Mouse (Mus musculus) adrenal gland, adult 2 months (tissue): ENCODE results near the gene Asic3. TPM values are rescaled to one million over a fixed set of nuclear protein-coding genes. Genes with fewer than 3 reads are reported as not detected.

Experiments used
- DNase-seq: peaks from one replicate; pipeline ENCODE4 v3.0.0; 2021
- long read RNA-seq: library from polyadenylated mRNA; stranded (forward); transcript quantifications from one replicate; pipeline ENCODE4 v2.0.0, GENCODE M21; 2021
- polyA plus RNA-seq: library from polyadenylated mRNA; depleted of rRNA; stranded (reverse); fragments of >200 nt; gene quantifications from 2 replicates; pipeline ENCODE4 v1.2.3, GENCODE M21; 2012; rRNA removed
- total RNA-seq, 2 experiments: library from RNA; stranded (reverse); gene quantifications; 2 replicates each; pipeline ENCODE4 v1.2.3; 2021

The Asic3 gene
- under 1 TPM in 1 of 2 experiments, not detected in 1; 0.48 TPM for total RNA-seq
- 0.74 and 1.2 TPM in 2 replicates for polyA plus RNA-seq
- long read RNA-seq, result 0 reads

DNA sequence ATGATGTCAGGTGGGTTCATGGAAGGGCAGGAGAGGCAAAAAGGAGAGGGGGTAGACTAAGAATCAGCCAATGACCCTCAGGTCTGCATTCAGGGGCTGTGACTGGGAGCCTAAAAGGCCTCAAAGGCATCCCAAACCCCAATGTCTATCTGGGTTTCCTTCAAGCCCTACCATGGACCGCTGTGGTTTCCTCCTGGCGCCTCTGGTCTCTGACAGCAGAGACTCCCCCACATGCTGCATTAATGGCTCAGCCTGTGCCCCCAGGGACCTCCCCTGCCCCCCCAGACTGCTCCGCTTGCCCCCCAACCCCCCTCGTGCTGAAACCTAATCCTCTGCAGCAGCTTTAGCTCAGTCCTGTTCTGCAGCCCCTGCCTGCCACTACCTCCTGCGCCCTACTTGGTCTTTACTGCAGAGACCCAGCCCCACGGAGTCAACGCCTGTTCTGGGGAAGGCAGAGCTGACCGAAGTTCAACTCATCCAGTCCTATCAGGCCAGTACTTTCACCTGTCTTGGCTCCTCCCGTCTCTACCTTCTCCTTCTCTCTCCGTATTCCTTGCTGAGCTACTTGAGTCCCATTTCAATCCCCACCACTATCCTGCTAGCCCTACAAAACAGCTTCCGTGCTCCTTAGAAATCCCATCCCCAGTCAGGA is at the start of gene Asic3:
Gene Asic3, plus strand, starts transcription at position 351 of the 652 bp plus-strand sequence.
- no peak for DNase-seq

DNA sequence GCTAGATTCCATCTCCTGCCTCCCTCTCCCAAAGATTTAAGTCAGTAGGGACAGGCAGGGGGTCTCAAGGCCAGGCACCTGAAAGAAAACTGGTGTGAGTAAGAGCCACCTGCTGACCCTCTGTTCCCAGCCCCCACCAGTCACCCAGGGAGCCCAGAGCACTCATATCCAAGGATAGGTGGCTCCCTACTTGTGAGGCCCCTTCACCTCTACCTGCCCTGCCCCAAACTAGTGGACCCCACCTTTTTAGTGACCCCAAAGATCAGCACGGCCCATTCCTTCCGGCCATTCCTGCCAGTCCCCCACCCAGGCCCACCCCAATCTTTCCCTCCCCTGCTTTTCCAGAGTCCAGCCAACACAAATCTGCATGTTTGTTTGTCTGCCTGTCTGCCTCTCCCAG is 49.7 kb upstream of the Asic3 start:
- DNase-seq, result no peak

DNA sequence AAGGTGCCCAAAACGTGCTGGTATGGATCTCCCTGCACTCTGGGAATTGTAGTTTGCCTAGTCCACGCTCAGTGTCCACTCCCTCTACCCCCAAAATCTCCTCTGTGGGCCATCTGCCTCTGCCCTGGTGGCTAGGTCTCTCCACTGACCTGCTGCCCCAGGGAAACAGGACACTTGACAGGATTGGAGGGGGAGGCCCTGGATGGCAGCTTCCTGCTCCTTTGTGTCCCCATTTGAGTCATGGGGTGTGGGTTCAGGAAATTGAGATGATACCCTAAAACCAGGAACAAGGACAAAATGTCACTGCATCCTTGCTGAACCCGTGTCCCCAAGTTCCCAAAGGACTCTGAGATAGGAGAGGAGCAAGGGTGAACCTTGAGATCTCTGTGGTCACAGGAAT is 49.1 kb upstream of the Asic3 start:
- DNase-seq, result no peak

DNA sequence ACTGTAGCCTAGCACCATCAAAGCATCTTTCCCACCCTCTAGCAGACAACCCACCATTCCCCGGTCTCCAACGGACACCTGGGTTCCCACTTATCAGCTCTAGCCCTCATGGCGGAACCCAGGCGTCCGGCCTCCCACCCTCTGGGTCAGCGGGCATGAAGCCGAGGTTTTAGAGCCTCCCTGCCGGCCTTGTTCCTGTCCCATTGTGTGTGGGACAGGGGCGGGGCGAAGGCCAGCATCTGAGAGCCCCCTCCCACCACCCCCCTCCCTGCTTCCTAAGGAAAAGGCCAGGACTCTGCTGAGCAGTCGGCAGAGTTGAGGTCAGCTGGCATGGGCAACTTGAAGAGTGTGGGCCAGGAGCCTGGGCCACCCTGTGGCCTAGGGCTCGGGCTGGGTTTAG is 48.7 kb upstream of the Asic3 start, which contains the start of gene Nos3:
Gene Nos3, plus strand, starts transcription at position 303 of the 400 bp plus-strand sequence.
- DNase-seq, result peak; percentile 53

DNA sequence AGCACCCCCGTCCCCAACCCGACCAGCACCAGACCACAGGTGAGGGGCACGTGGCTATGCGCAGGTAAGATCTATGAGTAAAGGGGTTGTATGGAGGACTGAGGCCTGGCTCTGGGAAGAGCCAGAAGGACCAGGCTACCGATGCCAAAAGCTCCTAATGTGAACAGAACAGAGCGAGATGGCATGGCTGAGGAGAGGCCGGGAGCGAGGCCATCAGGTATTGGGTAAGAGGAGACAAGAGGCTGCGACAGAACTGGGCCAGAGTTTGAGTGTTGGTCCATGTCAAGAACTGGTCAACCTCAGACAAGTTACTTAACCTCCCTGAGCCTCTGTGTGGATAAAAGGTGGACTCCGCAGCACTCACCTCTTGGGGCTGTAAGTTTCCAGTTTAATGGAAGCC is 48.2 kb upstream of the Asic3 start:
- DNase-seq, result peak; percentile 54

DNA sequence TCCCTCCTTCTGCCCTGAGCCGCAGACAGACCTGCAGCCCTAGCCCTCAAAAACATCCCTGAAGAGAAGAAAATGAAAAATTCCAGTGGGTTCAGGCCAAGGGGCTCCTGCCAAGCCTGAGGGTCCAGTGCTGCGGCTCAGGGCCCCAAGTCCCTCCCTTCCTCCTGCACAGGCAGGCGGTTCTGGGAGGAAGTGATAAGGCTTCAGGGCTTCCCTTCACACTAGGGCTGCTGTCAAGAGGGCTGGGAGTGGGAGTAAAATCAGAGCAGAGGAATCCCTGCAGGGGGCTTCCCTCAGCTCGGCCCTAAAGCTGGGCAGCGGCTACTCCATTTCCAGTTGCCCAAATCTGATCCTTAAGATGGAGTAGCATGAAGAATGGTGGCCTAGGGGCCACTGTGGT is 47.7 kb upstream of the Asic3 start:
- DNase-seq, result no peak

DNA sequence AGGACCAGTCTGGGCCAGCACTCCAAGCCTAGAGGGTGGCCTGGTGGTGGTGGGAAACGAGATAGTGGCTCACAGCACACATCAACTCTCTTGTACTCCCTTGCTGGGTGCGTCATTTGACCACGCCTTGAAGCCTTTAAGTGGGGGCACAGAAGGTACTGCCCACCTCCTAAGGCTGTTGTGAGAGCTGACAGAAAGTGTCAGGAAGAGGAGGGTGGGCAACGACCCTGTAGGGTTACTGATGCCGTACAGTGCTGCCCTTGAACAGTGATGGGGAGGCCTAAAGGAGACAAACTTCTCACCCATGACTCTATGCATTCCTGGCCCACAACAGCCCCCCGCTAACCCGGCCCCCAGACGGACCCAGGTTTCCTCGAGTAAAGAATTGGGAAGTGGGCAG is 46.8 kb upstream of the Asic3 start:
- DNase-seq, result no peak

DNA sequence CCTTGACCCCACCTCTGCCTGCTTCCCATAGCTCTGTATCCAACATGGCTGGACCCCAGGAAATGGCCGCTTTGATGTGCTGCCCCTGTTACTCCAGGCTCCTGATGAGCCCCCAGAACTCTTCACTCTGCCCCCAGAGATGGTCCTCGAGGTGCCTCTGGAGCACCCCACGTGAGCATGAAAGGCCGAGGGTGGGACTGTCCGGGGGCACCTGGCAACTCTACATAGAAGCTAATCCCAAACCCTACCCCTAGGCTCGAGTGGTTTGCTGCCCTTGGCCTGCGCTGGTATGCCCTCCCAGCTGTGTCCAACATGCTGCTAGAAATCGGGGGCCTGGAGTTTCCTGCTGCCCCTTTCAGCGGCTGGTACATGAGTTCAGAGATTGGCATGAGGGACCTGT is 43.4 kb upstream of the Asic3 start:
- DNase-seq, result no peak

DNA sequence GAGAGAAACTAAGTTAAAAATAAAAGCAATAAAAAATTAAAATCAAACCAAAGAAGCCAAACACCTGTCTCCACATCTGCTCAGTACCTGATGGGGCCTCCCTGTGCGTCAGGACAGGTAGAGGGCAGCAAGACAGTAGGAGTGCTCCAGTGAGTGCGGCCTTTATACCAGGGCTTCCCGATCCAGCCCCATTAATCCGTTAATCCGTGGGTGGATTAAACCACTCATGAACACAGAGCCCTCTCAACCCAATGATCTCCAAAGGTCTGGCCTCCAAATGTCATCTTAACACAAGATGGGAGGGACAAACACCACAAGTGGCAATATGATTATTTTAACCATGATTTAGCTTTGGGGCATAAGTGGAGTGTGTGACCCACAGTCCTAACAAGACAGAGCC is 39.4 kb upstream of the Asic3 start:
- DNase-seq, result no peak

DNA sequence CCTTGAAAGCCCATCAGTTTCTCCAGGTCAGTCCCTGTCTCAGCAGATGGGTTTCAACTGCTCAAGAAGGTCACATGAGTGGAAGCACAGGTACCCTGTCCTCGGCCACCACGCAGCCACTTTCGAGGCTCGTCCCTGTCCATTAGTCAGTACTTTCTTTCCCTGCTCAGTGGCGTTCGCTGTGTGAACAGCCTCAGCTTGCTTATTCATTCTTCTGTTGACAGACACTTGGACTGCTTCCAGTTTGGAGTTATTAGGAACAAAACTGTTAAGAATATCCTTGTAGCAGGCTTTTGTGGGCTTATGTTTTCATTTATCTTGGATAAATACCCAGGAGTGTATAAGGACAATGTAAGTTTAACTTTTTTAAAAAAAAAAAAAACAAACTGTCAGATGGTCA is 39.0 kb upstream of the Asic3 start:
- DNase-seq, result no peak

DNA sequence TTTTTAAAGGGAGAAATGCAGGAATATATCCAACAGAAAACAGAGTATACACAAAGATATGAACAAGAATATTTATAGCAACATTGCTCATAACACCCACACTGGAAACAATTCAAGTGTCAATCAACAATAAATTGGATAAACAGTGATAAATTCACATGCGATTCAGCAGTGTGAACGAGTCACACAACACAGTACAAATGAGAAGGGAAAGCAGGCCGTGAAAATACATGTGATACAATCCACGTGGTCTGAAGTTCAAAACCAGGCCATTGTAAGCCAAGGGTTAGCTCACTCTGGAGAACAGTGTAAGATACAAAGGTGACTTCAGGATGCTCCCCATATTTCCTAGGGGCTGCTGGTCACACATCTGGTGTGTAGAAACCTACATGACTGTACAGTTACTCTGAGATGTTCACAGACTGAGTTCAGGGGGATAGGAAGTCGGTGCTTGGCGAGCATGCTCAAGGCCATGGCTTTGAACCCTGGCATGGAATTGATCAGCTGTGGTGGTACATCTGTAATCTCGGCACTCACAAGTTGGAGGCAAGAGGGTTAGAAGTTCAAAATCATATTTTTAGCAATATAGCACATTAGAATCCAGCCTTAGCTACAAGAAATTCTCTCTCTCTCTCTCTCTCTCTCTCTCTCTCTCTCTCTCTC is 38.4 kb upstream of the Asic3 start:
- DNase-seq, result no peak

DNA sequence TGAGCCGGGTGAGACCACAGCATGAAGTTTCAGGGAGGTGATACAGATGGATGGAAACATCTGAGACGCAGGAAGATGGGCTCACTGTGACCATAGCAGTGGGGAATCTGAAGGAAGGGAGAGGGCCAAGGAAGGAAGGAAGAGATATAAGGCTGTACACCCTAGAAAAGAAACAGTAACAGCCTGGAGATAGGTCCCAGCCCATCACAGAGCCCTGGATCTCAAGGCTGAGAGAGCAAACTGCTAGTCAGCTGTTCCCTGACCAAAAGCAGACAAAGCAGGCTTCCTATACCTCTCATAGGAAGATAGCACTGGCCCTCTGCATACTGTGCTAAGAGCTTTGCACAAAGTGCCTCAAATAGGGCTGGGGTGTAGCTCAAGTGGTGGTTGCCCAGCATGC is 34.5 kb upstream of the Asic3 start:
- no peak for DNase-seq

DNA sequence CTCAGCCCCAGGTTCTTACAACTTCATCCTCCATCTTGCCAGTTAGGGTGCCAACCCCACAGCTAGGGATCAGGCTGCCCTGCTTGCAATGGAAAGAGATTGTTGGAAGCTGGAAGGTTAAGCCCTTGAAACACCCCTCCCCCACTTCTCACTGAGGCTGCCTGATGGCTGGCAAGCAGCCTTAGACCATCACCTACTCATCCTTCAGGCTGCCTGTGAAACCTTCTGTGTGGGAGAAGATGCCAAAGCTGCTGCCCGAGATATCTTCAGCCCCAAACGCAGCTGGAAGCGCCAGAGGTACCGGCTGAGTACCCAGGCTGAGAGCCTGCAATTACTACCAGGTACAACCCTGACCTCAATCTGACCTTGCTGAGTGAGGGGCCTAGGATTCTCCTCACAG is 33.7 kb upstream of the Asic3 start:
- no peak for DNase-seq

DNA sequence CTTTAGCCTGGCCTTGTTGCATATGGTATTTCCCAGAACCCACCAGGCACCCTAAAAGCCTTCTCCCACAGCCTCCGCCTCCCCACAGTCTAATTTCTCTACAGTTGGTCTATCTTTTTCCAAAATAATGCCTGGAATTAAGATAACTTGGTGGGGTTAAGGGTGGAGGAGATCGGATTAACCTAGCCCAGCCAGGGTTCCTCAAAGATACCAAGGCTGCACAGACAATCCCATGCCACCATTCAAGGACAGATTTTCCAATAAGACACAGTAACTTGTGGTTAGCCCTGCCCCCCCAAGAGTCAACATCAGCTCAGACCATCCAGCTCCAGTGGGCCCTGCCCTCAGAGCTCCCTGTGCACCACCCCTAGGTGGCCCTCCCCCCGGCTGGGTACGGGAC is 32.7 kb upstream of the Asic3 start:
- DNase-seq, result no peak

DNA sequence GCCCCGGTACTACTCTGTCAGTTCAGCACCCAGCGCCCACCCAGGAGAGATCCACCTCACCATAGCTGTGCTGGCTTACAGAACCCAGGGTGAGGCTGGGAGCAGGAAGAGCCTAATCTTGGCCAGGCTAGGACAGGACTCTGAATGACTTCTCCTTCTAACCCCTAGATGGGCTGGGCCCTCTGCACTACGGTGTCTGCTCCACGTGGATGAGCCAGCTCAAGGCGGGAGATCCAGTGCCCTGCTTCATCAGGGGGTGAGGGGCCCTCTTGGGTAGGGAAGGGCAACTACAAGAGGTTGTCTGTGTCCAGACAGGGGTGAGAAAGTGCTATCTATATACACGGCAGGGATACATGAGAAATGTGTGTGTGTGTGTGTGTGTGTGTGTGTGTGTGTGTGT is 31.7 kb upstream of the Asic3 start:
- no peak for DNase-seq

DNA sequence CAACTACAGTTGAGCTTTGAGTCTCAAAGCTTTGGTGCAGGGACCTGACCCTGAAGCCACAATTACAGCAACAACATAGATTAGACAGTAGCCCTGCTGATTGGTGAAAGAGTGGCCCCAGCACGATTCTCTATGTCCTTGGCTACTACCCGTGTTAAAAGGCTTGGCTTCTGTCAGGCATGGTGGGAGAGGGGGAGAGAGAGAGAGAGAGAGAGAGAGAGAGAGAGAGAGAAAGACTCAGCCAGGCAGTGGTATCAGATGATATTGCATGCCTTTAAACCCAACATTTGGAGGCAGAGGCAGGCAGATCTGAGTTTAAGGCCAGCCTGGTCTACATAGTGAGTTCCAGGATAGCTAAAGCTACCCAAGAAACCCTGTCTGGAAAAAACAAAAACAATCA is 31.2 kb upstream of the Asic3 start:
- no peak for DNase-seq

DNA sequence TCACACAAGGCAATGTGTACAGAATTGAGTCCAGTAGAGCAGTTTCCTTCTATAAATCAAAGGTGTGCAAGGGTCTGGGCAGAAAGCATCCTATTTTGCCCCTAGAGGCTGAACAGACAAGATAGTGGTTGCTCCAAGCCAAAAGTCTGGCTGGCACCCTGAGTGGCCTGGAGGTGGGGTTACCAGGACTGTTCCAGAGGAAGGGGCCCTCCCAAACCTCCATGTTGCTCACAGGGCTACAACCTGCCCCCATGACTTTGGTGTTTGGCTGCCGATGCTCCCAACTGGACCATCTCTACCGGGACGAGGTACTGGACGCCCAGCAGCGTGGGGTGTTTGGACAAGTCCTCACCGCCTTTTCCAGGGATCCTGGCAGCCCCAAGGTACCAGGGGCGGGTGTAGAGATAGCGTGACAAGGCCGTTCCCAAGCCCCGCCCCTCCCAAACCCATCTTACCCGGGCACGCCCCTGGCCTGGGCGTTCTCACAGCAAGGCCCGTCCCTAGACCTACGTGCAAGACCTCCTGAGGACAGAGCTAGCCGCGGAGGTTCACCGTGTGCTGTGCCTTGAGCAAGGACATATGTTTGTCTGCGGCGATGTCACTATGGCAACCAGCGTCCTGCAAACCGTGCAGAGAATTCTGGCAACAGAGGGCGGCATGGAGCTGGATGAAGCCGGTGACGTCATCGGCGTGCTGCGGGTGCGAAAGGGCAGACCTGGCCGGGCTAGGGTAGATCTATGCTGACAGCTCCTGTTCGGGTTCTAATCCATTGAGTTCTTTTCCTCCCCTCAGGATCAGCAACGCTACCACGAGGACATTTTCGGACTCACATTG is 29.9 kb upstream of the Asic3 start:
- peak; percentile 94 for DNase-seq

DNA sequence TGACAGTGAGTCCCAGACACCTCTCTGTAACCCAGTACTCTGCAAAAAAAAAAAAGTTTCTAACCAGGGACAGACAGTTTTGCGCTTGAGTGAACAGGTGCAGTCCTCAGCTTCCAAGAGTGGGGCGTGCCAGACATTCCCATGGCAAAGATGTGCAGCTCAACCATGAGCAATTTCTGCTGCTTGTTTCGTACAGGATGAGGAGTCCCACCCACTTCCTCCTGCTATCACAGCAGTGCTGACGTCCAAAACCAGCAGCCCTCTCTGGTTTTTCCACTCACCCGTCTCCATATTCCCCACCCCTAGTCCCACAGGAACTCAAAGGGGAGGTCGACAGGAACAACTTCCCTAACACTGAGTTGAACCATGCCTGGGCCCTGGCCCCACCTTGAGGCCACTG is 28.8 kb upstream of the Asic3 start:
- peak; percentile 44 for DNase-seq

DNA sequence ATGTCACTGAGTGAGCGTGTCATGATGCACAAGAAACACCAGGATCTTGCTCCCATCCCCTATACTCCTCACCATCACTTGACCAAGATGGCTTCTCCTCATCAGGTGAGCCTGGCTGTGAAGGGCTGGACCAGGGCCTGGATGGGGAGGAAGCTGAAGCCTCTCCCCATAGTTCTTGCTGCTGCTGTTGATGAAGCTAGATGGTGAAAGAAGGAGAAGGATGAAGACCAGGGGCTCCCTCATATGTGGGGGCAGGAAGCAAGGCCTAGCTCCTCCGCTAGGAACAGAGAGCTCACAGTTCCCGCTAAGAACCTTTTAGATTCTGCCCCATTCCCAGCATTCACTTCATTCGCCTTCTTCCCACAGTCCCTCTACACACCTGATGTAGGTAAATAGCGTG is 27.8 kb upstream of the Asic3 start:
- no peak for DNase-seq

DNA sequence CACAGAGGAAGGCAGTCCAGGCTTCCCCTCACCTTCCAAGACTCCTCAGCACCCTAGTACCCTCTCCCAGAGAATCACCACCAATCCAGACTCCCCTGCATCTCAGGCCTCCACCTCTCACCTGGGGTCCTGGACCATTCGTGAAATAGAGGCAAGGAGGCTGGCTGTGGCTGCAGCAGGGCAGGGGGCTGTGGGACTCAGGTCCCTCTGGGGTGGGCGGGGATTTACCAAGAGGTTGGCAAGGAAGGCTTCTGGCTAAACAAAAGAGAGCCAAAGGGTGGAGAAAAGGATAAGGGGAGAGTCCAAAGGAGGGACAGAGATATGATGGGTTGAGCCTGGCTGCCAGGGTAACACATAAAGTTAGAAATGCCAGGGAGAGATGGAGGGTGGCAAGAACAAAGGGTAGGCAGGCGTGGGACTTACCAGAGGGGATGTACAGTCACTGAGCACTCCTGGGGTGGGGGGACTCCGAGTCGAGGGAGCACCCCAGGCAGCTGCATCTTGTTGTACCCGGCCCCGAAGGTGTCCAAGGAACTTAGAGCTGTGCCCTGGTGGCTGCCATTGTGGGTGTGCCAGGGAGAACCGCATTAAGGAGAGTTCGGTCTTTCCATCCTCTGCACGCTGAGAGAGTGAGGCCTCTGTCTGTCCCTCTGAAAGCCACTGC is 27.2 kb upstream of the Asic3 start:
- DNase-seq, result no peak

DNA sequence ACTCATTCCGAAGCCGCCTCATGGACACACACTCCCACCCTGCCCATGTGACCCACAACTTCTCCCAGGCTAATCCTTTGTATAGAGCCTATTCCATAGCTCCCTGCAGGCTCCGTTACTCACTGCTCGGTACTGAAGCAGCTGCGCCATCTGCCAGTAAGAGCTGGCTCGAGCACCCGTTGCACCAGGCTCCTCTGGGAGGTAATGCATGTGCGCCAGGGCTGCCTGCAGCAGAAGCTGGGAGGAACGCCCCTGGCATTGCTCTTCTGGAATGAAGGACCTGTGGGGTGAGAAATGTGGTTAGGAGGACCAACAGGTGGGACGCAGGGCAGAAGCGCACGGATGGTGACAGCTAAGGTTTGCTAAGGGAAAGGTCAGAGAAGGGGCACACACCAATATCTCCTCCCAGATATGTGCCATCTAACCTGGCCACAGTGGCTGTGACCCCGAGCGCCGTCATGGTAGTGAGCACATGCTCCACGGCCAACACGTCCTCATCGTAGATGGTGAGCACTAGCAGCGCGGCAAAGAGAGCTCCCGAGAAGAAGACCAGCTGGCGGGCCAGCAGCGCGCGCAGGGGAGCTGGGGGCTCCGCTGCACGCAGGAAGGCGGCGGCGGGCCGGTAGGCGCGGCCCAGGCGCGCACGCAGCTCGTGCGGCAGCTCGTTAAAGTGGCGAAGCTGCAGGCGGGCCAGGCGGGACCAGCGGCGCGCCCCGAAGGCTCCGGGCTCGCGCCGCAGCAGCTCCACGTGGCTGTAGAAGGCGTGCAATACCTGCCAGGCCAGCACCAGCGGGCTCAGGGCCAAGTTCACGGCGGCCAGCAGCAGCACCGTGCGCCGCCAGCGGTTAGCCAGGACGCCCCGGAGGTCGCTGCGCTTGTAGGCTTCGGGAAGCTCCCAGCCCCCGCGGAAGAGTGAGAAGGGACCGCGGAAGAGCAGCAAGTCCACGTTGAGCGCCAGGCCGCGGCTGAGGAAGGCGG is 25.6 kb upstream of the Asic3 start:
- DNase-seq, result peak; percentile 80
